Mouse (Mus musculus): ENCODE data around the gene Srgap2. TPM values are rescaled to one million over a fixed set of nuclear protein-coding genes. Genes with fewer than 3 reads are reported as not detected.
A peak's percentile ranks its signal among the peaks of the same experiment; 100 is the strongest.

Srgap2 gene
- polyA plus RNA-seq, 1 experiment from 2014 or later: 14.6 TPM

GRCm38 (mm10) chr1:131553428-131553827 lies 26.3 kb upstream of the Srgap2 start:
- Histone ChIP-seq H3K4me1 (ENCODE audit: control insufficient read depth, insufficient read depth, low read length) (0 out of 2 replicates have a peak, but pooled peaks cover 2% of the 10 kb centered on the region), H3K27me3 (ENCODE audit: control insufficient read depth, insufficient read depth, low read length) (no peaks in the 10 kb centered on the region), H3K4me3 (ENCODE audit: low read depth, low read length) (no peak overlapping the region), H3K4me2 (ENCODE audit: low read depth, low read length) (no peak overlapping the region), H3K36me3 (replicated peaks; ENCODE audit: control insufficient read depth, insufficient read depth, low read depth, low read length) (no peaks in the 10 kb centered on the region), H3K9ac (replicated peaks; ENCODE audit: low read length) (no peak overlapping the region), H3K9me3 (replicated peaks; ENCODE audit: control insufficient read depth, low read length) (no peaks in the 10 kb centered on the region), H3K27ac (replicated peaks; ENCODE audit: low read depth, low read length) (no peak overlapping the region)
- no peak for DNase-seq (ENCODE audit: low spot score)
- no peak for ATAC-seq (replicated peaks; ENCODE audit: insufficient number of reproducible peaks, low FRiP score, low TSS enrichment, low read depth)

DNA sequence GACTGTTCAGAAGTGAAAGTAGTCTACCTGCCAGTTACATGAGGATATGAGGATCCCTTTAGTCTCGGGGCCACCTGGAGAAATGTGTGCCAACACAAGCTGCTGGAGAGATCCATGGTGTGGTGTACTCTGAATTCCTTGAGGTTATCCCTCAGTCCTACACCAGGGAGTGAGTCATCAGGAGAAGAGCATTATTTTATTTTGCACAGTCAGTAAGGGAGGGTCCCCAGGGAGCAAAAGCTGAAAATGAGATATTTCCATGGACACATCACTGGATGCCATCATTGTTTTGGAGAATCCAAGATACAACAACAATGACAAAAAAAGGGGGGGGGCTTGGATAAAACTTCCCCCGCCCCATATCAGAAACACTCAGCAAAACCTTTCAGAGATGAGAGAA lies 24.8 kb upstream of the Srgap2 start:
- DNase-seq (ENCODE audit: low spot score) (no peak), ATAC-seq (replicated peaks; ENCODE audit: insufficient number of reproducible peaks, low FRiP score, low TSS enrichment, low read depth) (no peak)
- Histone ChIP-seq H3K36me3 (replicated peaks; ENCODE audit: control insufficient read depth, insufficient read depth, low read depth, low read length) (no peaks in the 10 kb centered on the region), H3K27ac (replicated peaks; ENCODE audit: low read depth, low read length) (no peak overlapping the region), H3K9me3 (replicated peaks; ENCODE audit: control insufficient read depth, low read length) (no peaks in the 10 kb centered on the region), H3K4me1 (ENCODE audit: control insufficient read depth, insufficient read depth, low read length) (0 out of 2 replicates have a peak, but pooled peaks cover 2% of the 10 kb centered on the region), H3K4me3 (ENCODE audit: low read depth, low read length) (no peak overlapping the region), H3K9ac (replicated peaks; ENCODE audit: low read length) (no peak overlapping the region), H3K4me2 (ENCODE audit: low read depth, low read length) (no peak overlapping the region), H3K27me3 (ENCODE audit: control insufficient read depth, insufficient read depth, low read length) (no peaks in the 10 kb centered on the region)
- WGBS: 93% methylated on average over 2 of the region's 2 CpGs

- DNase-seq (ENCODE audit: low spot score) (peak; percentile 64), ATAC-seq (replicated peaks; ENCODE audit: insufficient number of reproducible peaks, low FRiP score, low TSS enrichment, low read depth) (0 out of 2 replicates have a peak, but pooled peaks have one; percentile 48)
- H3K4me3 ChIP-seq (ENCODE audit: low read depth, low read length): no peak overlapping the region
- H3K4me2 ChIP-seq (ENCODE audit: low read depth, low read length): no peak overlapping the region
- no peaks in the 10 kb centered on the region for H3K9me3 ChIP-seq (replicated peaks; ENCODE audit: control insufficient read depth, low read length)
- no peaks in the 10 kb centered on the region for H3K36me3 ChIP-seq (replicated peaks; ENCODE audit: control insufficient read depth, insufficient read depth, low read depth, low read length)
- no peak overlapping the region for H3K27ac ChIP-seq (replicated peaks; ENCODE audit: low read depth, low read length)
- 0 out of 2 replicates have a peak, but pooled peaks cover 2% of the 10 kb centered on the region for H3K4me1 ChIP-seq (ENCODE audit: control insufficient read depth, insufficient read depth, low read length)
- no peaks in the 10 kb centered on the region for H3K27me3 ChIP-seq (ENCODE audit: control insufficient read depth, insufficient read depth, low read length)
- no peak overlapping the region for H3K9ac ChIP-seq (replicated peaks; ENCODE audit: low read length)
- WGBS: 21% methylated on average over 8 of the region's 8 CpGs
These were observed 21.6 kb upstream of the Srgap2 start for GRCm38 (mm10) chr1:131548494-131549365.

GRCm38 (mm10) chr1:131546798-131547690 lies 19.9 kb upstream of the Srgap2 start:
- no peak overlapping the region for H3K4me2 ChIP-seq (ENCODE audit: low read depth, low read length)
- no peak for DNase-seq (ENCODE audit: low spot score)
- no peaks in the 10 kb centered on the region for H3K36me3 ChIP-seq (replicated peaks; ENCODE audit: control insufficient read depth, insufficient read depth, low read depth, low read length)
- no peak for ATAC-seq (replicated peaks; ENCODE audit: insufficient number of reproducible peaks, low FRiP score, low TSS enrichment, low read depth)
- H3K9me3 ChIP-seq (replicated peaks; ENCODE audit: control insufficient read depth, low read length): no peaks in the 10 kb centered on the region
- H3K27me3 ChIP-seq (ENCODE audit: control insufficient read depth, insufficient read depth, low read length): no peaks in the 10 kb centered on the region
- no peak overlapping the region for H3K27ac ChIP-seq (replicated peaks; ENCODE audit: low read depth, low read length)
- 0 out of 2 replicates have a peak, but pooled peaks cover 2% of the 10 kb centered on the region for H3K4me1 ChIP-seq (ENCODE audit: control insufficient read depth, insufficient read depth, low read length)
- H3K9ac ChIP-seq (replicated peaks; ENCODE audit: low read length): no peak overlapping the region
- no peak overlapping the region for H3K4me3 ChIP-seq (ENCODE audit: low read depth, low read length)
- WGBS: 76% methylated on average over 13 of the region's 13 CpGs

GRCm38 (mm10) chr1:131543886-131544565 lies 16.9 kb upstream of the Srgap2 start:
- H3K27me3 ChIP-seq (ENCODE audit: control insufficient read depth, insufficient read depth, low read length): no peaks in the 10 kb centered on the region
- DNase-seq (ENCODE audit: low spot score) (no peak), ATAC-seq (replicated peaks; ENCODE audit: insufficient number of reproducible peaks, low FRiP score, low TSS enrichment, low read depth) (no peak)
- H3K4me1 ChIP-seq (ENCODE audit: control insufficient read depth, insufficient read depth, low read length): 0 out of 2 replicates have a peak, but pooled peaks cover 2% of the 10 kb centered on the region
- H3K9ac ChIP-seq (replicated peaks; ENCODE audit: low read length): no peak overlapping the region
- H3K9me3 ChIP-seq (replicated peaks; ENCODE audit: control insufficient read depth, low read length): no peaks in the 10 kb centered on the region
- H3K4me2 ChIP-seq (ENCODE audit: low read depth, low read length): no peak overlapping the region
- H3K4me3 ChIP-seq (ENCODE audit: low read depth, low read length): no peak overlapping the region
- no peaks in the 10 kb centered on the region for H3K36me3 ChIP-seq (replicated peaks; ENCODE audit: control insufficient read depth, insufficient read depth, low read depth, low read length)
- 85% methylated on average over 7 of the region's 7 CpGs for WGBS
- H3K27ac ChIP-seq (replicated peaks; ENCODE audit: low read depth, low read length): no peak overlapping the region

DNA sequence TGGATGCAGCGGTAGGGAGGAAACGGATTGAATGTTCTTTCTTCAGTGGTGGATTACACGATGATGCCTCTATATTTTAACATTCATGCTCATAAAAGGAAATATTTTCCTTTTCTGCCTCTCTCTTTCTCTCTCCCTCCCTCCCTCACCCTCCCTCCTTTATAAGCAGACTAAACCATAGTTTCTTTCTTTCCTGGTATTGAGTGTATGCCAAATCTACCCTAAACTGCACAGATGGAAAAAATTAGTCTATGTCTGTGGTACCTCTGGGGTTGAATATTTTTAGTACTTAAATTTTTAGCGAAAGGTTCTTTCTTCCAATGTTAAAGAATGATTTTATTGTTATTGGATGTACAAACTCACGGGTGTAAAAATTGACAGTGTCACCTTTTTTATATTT lies 14.8 kb upstream of the Srgap2 start:
- no peaks in the 10 kb centered on the region for H3K36me3 ChIP-seq (replicated peaks; ENCODE audit: control insufficient read depth, insufficient read depth, low read depth, low read length)
- no peak overlapping the region for H3K4me2 ChIP-seq (ENCODE audit: low read depth, low read length)
- no peaks in the 10 kb centered on the region for H3K9me3 ChIP-seq (replicated peaks; ENCODE audit: control insufficient read depth, low read length)
- H3K4me1 ChIP-seq (ENCODE audit: control insufficient read depth, insufficient read depth, low read length): no peaks in the 10 kb centered on the region
- ATAC-seq (replicated peaks; ENCODE audit: insufficient number of reproducible peaks, low FRiP score, low TSS enrichment, low read depth) (no peak), DNase-seq (ENCODE audit: low spot score) (peak; percentile 29)
- H3K27ac ChIP-seq (replicated peaks; ENCODE audit: low read depth, low read length): no peak overlapping the region
- WGBS: 64% methylated on average over 5 of the region's 5 CpGs
- H3K9ac ChIP-seq (replicated peaks; ENCODE audit: low read length): no peak overlapping the region
- no peak overlapping the region for H3K4me3 ChIP-seq (ENCODE audit: low read depth, low read length)
- H3K27me3 ChIP-seq (ENCODE audit: control insufficient read depth, insufficient read depth, low read length): no peaks in the 10 kb centered on the region

- WGBS: 21% methylated on average over 3 of the region's 3 CpGs
- no peak overlapping the region for H3K4me3 ChIP-seq (ENCODE audit: low read depth, low read length)
- no peak overlapping the region for H3K27ac ChIP-seq (replicated peaks; ENCODE audit: low read depth, low read length)
- no peaks in the 10 kb centered on the region for H3K4me1 ChIP-seq (ENCODE audit: control insufficient read depth, insufficient read depth, low read length)
- ATAC-seq (replicated peaks; ENCODE audit: insufficient number of reproducible peaks, low FRiP score, low TSS enrichment, low read depth): no peak
- H3K4me2 ChIP-seq (ENCODE audit: low read depth, low read length): no peak overlapping the region
- H3K36me3 ChIP-seq (replicated peaks; ENCODE audit: control insufficient read depth, insufficient read depth, low read depth, low read length): no peaks in the 10 kb centered on the region
- no peak overlapping the region for H3K9ac ChIP-seq (replicated peaks; ENCODE audit: low read length)
- DNase-seq (ENCODE audit: low spot score): peak; percentile 7
- no peaks in the 10 kb centered on the region for H3K27me3 ChIP-seq (ENCODE audit: control insufficient read depth, insufficient read depth, low read length)
- H3K9me3 ChIP-seq (replicated peaks; ENCODE audit: control insufficient read depth, low read length): no peaks in the 10 kb centered on the region
These were observed 14.3 kb upstream of the Srgap2 start for GRCm38 (mm10) chr1:131541431-131541830.

Data from embryonic facial prominence, embryonic 11.5 days (tissue).